Mouse (Mus musculus): ENCODE data around the gene Tssk1.

DNA sequence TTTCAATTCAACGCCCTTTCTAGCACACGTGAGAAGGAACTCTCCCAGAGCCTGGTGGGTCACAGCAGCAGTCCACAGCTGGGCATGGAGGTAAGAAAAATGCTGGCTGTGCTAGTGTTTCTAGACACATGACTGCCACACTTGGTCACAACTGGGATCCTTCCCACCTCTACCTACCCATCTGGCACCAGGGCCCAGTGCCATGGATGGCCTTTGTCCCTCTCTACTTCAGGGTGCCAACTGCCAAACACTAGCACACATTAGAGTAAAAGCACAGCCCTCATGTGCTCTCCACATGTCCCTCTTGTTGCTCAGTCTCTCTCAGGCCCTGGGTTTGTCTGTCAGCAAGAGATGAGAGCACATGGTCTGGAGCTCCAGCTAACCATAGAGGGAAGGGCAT is 35.6 kb downstream of the Tssk1 start:
- TF ChIP-seq CTCF (IDR thresholded peaks at IDR 0.05; ENCODE audit: extremely low read depth, insufficient read depth, low read length) (no peak), POLR2A (IDR thresholded peaks at IDR 0.05; ENCODE audit: extremely low read depth, insufficient read depth, low read length) (no peak)
